Mouse (Mus musculus) small intestine, adult 2 months (tissue): ENCODE measurements at regions not wholly inside any gene's neighbourhood (a gene's known extent, or its start where the extent isn't known, plus 50 kb on each side); places are given as distances from the start of the nearest gene placed in this dataset.

Experiments
- H3K27ac ChIP-seq: fragments of 200-500 bp; 2 replicates; pipeline ENCODE4 v1.5.1; 2012; ENCODE audit warnings: low read depth, low read length, control low read depth, inconsistent platforms; ENCODE audit not compliant: insufficient read depth
- H3K27me3 ChIP-seq: fragments of 200-500 bp; 2 replicates; pipeline ENCODE4 v1.6.1; 2012; ENCODE audit warnings: mild to moderate bottlenecking, moderate library complexity, low read length, inconsistent platforms; ENCODE audit not compliant: control insufficient read depth, insufficient read depth
- H3K36me3 ChIP-seq: fragments of 200-500 bp; 2 replicates; pipeline ENCODE4 v1.6.1; 2012; ENCODE audit warnings: mild to moderate bottlenecking, low read length, control low read depth, inconsistent platforms; ENCODE audit not compliant: control insufficient read depth, insufficient read depth
- H3K4me1 ChIP-seq: fragments of 200-500 bp; 2 replicates; pipeline ENCODE4 v1.6.1; 2012; ENCODE audit warnings: low read length, inconsistent platforms, mixed read lengths; ENCODE audit not compliant: control insufficient read depth, insufficient read depth, insufficient read length
- H3K4me3 ChIP-seq: fragments of 200-500 bp; 2 replicates; pipeline ENCODE4 v1.5.1; 2012; ENCODE audit warnings: low read depth, mild to moderate bottlenecking, control low read depth, inconsistent platforms, low read length, moderate library complexity
- CTCF ChIP-seq: fragments of 200-500 bp; IDR thresholded peaks from 2 replicates; pipeline ENCODE4 v1.5.1; 2012; ENCODE audit warnings: low read depth, mild to moderate bottlenecking, control low read depth, inconsistent platforms, low read length, moderate library complexity, mixed read lengths; ENCODE audit not compliant: insufficient replicate concordance, insufficient read length; ENCODE audit errors: extremely low read depth
- POLR2A ChIP-seq: fragments of 200-500 bp; IDR thresholded peaks from 2 replicates; pipeline ENCODE4 v1.6.1; 2012; ENCODE audit warnings: low read depth, mild to moderate bottlenecking, control low read depth, inconsistent platforms, low read length, moderate library complexity
- WGBS: fragments of 180-500 bp; shearing (Covaris S2); methylation state at CpG from one replicate; pipeline ENCODE4 v1.1.7; 2018; 5-methylcytosine and 5-hydroxymethylcytosine counted together

DNA sequence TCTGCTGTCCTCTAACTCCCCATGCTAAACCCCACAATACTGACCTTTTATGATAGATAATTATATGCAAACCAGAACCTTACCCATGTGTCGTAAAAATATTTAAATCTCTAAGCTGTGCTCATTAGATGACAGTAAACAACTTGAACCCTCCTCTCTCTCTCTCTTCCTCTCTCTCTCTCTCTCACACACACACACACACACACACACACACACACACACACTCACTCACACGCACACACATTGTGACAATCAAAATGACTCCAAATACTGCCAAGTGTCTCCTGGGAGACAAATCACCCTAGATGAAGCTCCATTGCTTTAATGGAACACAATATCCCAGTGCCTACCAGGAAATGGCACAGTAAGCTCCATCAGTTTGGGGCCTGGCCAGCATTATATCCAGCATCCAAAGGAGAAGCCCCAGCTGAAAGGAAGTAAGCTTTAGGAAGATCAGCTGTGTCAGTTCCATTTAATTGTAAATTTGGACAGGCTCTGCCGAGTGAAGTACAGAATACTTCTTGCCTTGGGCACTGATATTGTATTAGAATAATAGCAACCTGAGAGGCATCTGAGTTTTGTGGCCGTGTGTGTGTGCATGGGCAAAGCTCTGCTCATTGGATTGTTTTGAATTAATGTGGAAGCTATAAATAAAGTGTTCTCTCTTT is 220.7 kb downstream of the Fam84b start:
- H3K36me3 ChIP-seq = no peaks in the 10 kb centered on the region
- WGBS = 68% methylated on average over 4 of the region's 4 CpGs
- H3K27me3 ChIP-seq = no peaks in the 10 kb centered on the region
- no peak overlapping the region for H3K27ac ChIP-seq
- H3K4me3 ChIP-seq = no peak overlapping the region
- no peak for TF ChIP-seq POLR2A
- no peak for TF ChIP-seq CTCF
- H3K4me1 ChIP-seq = no peaks in the 10 kb centered on the region

DNA sequence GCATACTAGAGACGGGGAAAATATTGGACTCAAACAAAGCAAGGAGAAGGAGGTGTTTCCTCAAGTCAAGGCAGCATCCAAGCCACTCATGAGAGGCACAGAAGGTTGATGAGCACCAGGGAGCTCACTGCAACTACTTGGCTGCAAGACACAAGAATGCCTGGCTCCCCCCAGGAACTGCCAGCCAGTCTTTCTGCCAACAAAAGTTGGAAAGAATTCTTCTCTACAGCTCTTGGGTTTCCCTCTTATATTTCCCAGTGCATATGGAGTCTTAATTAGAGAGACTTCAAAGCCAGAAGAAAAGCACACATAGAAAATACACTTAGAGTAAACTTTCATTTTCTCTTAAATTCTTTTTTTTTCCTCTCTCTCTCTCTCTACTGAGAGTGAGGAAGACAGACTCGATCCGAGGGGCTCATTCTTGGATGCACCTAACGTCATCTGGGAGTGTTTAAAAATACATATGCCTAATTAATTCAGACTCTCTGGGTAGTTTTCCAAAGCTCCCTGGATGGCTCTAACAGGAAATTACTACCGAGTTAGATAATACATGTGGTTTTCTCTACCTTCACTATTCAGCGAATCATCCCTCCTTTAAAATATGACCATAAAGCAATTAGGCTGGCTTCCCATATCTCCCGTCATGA is 222.7 kb downstream of the Fam84b start:
- no peak for TF ChIP-seq POLR2A
- Histone ChIP-seq H3K27ac (no peak overlapping the region), H3K27me3 (no peaks in the 10 kb centered on the region), H3K4me1 (no peaks in the 10 kb centered on the region), H3K36me3 (no peaks in the 10 kb centered on the region), H3K4me3 (no peak overlapping the region)
- WGBS = 68% methylated on average over 7 of the region's 7 CpGs

DNA sequence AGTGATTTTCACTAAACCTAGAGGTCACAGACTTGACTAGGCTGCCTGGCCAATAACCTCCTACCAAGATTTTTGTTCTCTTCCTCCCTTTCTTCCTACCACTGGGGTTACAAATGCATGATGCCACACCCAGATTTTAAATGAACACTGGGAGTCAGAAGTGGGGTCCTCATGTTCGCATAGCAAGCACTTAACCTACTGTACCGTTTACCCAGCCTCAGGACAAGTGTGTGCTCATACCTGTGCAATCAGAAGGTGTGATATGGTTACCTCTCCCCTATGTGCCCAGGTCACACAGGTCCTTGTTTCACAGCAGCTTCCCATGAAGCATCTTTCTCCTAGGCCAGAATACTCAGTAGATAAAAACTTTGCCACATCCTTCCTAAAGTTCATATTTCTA is 234.8 kb downstream of the Fam84b start:
- TF ChIP-seq CTCF (no peak), POLR2A (no peak)
- H3K4me1 ChIP-seq = no peaks in the 10 kb centered on the region
- 70% methylated on average over 2 of the region's 2 CpGs for WGBS

DNA sequence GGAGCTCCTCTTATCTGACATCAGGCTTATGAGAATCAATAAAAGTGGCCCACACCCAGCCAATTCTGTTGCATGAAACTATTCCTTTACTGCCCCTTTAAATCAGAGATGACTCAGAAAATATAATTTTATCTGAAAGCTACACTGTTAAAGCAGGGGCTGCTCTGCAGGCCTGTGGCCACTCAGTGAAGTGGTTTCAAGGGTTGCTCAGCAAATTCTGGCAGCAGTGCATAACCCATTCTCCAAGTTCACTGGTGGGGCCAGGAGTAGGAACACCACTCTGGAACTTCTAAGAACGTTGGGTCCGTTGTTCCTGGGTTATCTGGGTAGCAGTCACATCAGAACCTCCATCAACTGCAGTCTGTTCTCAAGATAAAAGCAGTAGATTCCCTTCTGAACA is 236.2 kb downstream of the Fam84b start:
- no peaks in the 10 kb centered on the region for H3K27me3 ChIP-seq
- WGBS = 24% methylated on average over 2 of the region's 2 CpGs
- no peak overlapping the region for H3K27ac ChIP-seq
- TF ChIP-seq POLR2A (no peak), CTCF (no peak)
- H3K36me3 ChIP-seq = no peaks in the 10 kb centered on the region
- no peaks in the 10 kb centered on the region for H3K4me1 ChIP-seq
- H3K4me3 ChIP-seq = no peak overlapping the region

More for the DNA sequence above, 234.8 kb downstream of the Fam84b start:
- Histone ChIP-seq H3K36me3 (no peaks in the 10 kb centered on the region), H3K27ac (no peak overlapping the region), H3K4me3 (no peak overlapping the region), H3K27me3 (no peaks in the 10 kb centered on the region)

DNA sequence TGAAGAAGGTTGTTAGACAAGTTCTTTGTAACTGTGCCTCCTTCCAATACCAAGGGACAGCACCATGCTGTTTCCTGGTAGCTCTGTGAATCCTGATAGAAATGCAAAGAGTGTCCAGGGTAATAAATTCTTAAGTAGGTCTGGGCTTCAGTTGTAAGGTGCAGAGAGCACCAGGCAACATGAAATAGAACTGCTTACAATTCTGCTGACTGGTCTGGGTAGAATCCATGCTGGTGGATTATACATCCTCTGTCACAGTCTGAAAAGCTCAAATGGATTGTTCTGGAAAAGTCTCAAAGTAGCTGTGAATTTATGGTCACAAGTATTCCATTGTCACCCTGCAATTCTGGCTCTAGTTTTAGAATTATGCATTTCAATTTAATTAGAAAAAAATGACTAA is 251.7 kb downstream of the Fam84b start:
- Histone ChIP-seq H3K36me3 (no peaks in the 10 kb centered on the region), H3K4me3 (no peak overlapping the region), H3K27me3 (no peaks in the 10 kb centered on the region), H3K4me1 (no peaks in the 10 kb centered on the region), H3K27ac (no peak overlapping the region)
- TF ChIP-seq POLR2A (no peak), CTCF (no peak)

DNA sequence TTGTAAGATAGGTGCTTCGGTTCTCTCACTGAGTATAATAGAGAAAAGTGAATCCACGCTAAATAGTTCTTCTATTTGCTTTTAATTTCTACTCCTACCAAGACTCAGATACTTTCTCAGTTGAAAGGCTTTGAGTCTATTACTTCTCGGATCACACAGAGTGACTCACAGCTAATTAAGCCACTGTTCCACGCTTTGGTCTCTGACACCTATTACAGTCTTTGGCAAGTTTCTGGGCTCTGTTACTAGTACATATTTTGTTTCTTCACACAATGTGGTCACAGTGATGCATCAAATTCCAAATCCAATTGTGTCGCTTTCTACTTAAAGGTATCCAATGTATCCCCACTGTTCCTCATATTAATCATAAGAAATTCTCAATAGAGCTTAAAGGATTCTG is 276.5 kb downstream of the Fam84b start:
- TF ChIP-seq POLR2A (no peak), CTCF (no peak)
- Histone ChIP-seq H3K27me3 (no peaks in the 10 kb centered on the region), H3K36me3 (no peaks in the 10 kb centered on the region), H3K4me3 (no peak overlapping the region), H3K4me1 (no peaks in the 10 kb centered on the region), H3K27ac (no peak overlapping the region)
- 87% methylated on average over 5 of the region's 5 CpGs for WGBS

DNA sequence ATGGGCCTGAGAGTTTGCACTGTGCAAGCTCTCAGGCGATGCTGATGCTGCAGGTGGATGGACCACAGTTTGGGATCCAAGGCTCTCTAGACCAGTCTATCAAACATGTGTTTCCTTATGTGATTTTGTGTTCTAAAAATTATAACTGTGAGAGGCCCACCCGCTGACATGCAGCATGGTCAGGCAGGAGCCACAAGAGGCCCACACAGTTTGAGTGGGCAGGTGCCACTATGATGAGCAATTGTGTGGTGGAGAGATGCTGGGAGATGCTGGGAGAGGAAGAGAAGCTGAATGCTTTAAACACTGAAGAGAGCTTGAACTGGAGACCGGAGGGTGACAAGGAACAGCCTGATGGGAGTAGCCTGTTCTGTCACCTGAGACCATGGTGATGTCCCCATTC is 287.3 kb downstream of the Fam84b start:
- no peaks in the 10 kb centered on the region for H3K36me3 ChIP-seq
- H3K4me1 ChIP-seq = no peaks in the 10 kb centered on the region
- no peak overlapping the region for H3K4me3 ChIP-seq
- 97% methylated on average over 3 of the region's 3 CpGs for WGBS
- TF ChIP-seq CTCF (no peak), POLR2A (no peak)
- no peak overlapping the region for H3K27ac ChIP-seq
- H3K27me3 ChIP-seq = no peaks in the 10 kb centered on the region
